Mouse (Mus musculus) liver, postnatal 0 days (tissue): ENCODE results near the gene Enkd1. TPM values are rescaled to one million over a fixed set of nuclear protein-coding genes. Genes with fewer than 3 reads are reported as not detected.

Experiments
- ATAC-seq: fragments of 200-750 bp; cut with Nextera tagmentation; 2 replicates; pipeline ENCODE4 v1.8.0; 2017; ENCODE audit warnings: mild to moderate bottlenecking, moderate library complexity
- DNase-seq: peaks from one replicate; pipeline ENCODE4 v3.0.0-alpha.2; 2016
- H3K27ac ChIP-seq: fragments of 300-500 bp; sonication (generic); 2 replicates; pipeline ENCODE4 v1.5.1; 2014; ENCODE audit warnings: antibody characterized with exemption, moderate library complexity, mild to moderate bottlenecking, low read depth
- H3K27me3 ChIP-seq: fragments of 300-500 bp; sonication (generic); 2 replicates; pipeline ENCODE4 v1.6.1; 2014; ENCODE audit warnings: low read length, control low read depth, mixed read lengths; ENCODE audit not compliant: insufficient read depth
- H3K36me3 ChIP-seq: fragments of 300-500 bp; sonication (generic); replicated peaks from 2 replicates; pipeline ENCODE4 v1.6.1; 2014; ENCODE audit warnings: mild to moderate bottlenecking, control low read depth, low read length, moderate library complexity, mixed read lengths; ENCODE audit not compliant: insufficient read depth
- H3K4me1 ChIP-seq: fragments of 300-500 bp; sonication (generic); 2 replicates; pipeline ENCODE4 v1.6.1; 2014; ENCODE audit warnings: antibody characterized with exemption, mild to moderate bottlenecking, control low read depth; ENCODE audit not compliant: insufficient read depth
- H3K4me2 ChIP-seq: fragments of 300-500 bp; sonication (generic); 2 replicates; pipeline ENCODE4 v1.6.1; 2014; ENCODE audit warnings: low read depth, mild to moderate bottlenecking, low read length, moderate library complexity, mixed read lengths
- H3K4me3 ChIP-seq: fragments of 300-500 bp; sonication (generic); 2 replicates; pipeline ENCODE4 v1.5.1; 2014; ENCODE audit warnings: low read depth, low read length
- H3K9ac ChIP-seq: fragments of 300-500 bp; sonication (generic); replicated peaks from 2 replicates; pipeline ENCODE4 v1.6.1; 2014; ENCODE audit warnings: mild to moderate bottlenecking, moderate library complexity
- H3K9me3 ChIP-seq: fragments of 300-500 bp; sonication (generic); 2 replicates; pipeline ENCODE4 v1.6.1; 2016; ENCODE audit warnings: mild to moderate bottlenecking, control low read depth, low read length, mixed read lengths
- CTCF ChIP-seq: sonication (generic); IDR thresholded peaks from 2 replicates; pipeline ENCODE4 v1.5.1; 2016; ENCODE audit warnings: antibody characterized with exemption, low read depth
- EP300 ChIP-seq: IDR thresholded peaks from 2 replicates; pipeline ENCODE4 v1.6.1; 2016; ENCODE audit warnings: antibody characterized with exemption, low read depth, mild to moderate bottlenecking
- WGBS: fragments of 180-500 bp; shearing (Covaris S2); extraction: QIAGEN DNeasy Blood & Tissue Kit; methylation state at CpG from one replicate; pipeline ENCODE4 v1.1.7; 2014; ENCODE audit not compliant: insufficient replicate concordance; 5-methylcytosine and 5-hydroxymethylcytosine counted together
- polyA plus RNA-seq: library from polyadenylated mRNA; unstranded; fragments of >200 nt; fragmentation: Nextera tagmentation; extraction: Ambion mirVana; gene quantifications from 2 replicates; pipeline ENCODE4 v1.2.1, GENCODE M21; 2015

Enkd1 gene
- polyA plus RNA-seq, 1 experiment from 2014 or later = 3.3 TPM

- H3K9me3 ChIP-seq = no peaks in the 10 kb centered on the region
- ATAC-seq = no peak
- H3K4me3 ChIP-seq = no peak overlapping the region
- H3K36me3 ChIP-seq = peaks cover 18% of the 10 kb centered on the region
- H3K9ac ChIP-seq = no peak overlapping the region
- H3K27ac ChIP-seq = no peak overlapping the region
- 0 out of 2 replicates have a peak, but pooled peaks cover 3% of the 10 kb centered on the region for H3K4me1 ChIP-seq
- H3K4me2 ChIP-seq = no peak overlapping the region
- TF ChIP-seq CTCF (no peak), EP300 (no peak)
- no peaks in the 10 kb centered on the region for H3K27me3 ChIP-seq
- WGBS = 78% methylated on average over 8 of the region's 8 CpGs
- no peak for DNase-seq
Observed at GRCm38 (mm10) chr8:105687512-105687911, 20.5 kb downstream of the Enkd1 start.

DNA sequence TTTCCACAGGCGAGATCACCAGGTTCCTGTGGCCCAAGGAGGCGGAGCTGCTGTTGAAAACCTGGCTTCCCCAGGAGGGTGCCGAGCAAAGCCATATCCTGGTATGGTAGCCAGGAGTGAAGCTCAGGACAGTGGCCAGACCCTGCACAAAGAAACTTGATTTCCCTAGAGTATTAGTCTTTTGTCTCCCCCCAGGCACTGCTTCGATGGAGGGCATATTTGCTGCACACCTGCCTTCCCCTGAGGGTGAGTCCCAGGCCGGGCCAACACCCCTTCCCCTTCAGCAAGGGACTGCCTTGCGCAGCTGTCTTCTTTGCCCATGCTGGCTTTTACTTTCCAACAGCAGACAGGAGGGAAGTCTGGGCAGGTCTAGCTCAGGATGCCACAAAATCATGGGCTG lies 21.5 kb downstream of the Enkd1 start:
- 57% methylated on average over 6 of the region's 6 CpGs for WGBS
- H3K4me2 ChIP-seq = peak overlapping the region; percentile 61
- peak; percentile 14; the same call in 1 of the 2 replicates for ATAC-seq
- H3K9me3 ChIP-seq = no peaks in the 10 kb centered on the region
- TF ChIP-seq EP300 (no peak), CTCF (no peak)
- H3K27ac ChIP-seq = peak overlapping the region; percentile 77
- peaks cover 27% of the 10 kb centered on the region for H3K36me3 ChIP-seq
- no peak for DNase-seq
- H3K27me3 ChIP-seq = no peaks in the 10 kb centered on the region
- H3K4me3 ChIP-seq = peak overlapping the region; percentile 19; the same call in 1 of the 2 replicates
- H3K4me1 ChIP-seq = 0 out of 2 replicates have a peak, but pooled peaks cover 3% of the 10 kb centered on the region
- H3K9ac ChIP-seq = no peak overlapping the region

DNA sequence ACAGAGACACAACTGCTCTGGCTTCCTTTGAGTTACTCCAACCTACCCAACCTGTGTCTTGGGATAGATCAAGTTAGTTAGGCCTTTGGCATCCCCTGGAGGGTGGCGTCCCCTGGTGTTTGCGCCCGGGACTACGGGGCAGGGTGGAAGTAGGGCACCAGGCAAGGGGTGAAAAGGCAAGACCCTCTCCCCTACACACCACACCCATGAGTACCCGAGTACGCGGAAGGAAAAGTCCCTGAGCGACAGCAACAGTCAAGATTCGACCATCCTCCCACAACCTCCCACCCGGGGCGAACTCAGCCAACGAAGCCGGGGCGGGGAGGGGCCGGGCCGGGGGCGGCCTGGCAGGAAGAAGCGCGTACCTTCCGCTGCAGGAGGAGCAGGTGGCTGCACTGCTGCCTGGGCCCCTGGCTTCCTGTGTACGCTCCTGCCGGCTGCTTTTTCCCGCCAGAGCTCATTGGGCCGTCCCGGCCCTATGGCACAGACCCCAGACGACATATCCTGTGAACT lies 22.2 kb downstream of the Enkd1 start, which contains the start of gene Carmil2:
Gene Carmil2 (plus strand): TSS at position 479 of the 513 bp plus-strand sequence.
- peaks cover 34% of the 10 kb centered on the region for H3K36me3 ChIP-seq
- peak within 1 kb of the TSS; percentile 77 for H3K27ac ChIP-seq
- no peaks in the 10 kb centered on the region for H3K9me3 ChIP-seq
- H3K4me3 ChIP-seq = peak within 1 kb of the TSS; percentile 19; the same call in 1 of the 2 replicates
- H3K4me2 ChIP-seq = peak within 1 kb of the TSS; percentile 61
- no peaks in the 10 kb centered on the region for H3K27me3 ChIP-seq
- H3K9ac ChIP-seq = no peak within 1 kb of the TSS; the same call in 1 of the 2 replicates
- DNase-seq (peak; percentile 81), ATAC-seq (peak; percentile 73)
- H3K4me1 ChIP-seq = 0 out of 2 replicates have a peak, but pooled peaks cover 3% of the 10 kb centered on the region
- WGBS = 4% methylated on average over 21 of the region's 26 CpGs
- peak; percentile 88 for TF ChIP-seq CTCF
- TF ChIP-seq EP300 = no peak

DNA sequence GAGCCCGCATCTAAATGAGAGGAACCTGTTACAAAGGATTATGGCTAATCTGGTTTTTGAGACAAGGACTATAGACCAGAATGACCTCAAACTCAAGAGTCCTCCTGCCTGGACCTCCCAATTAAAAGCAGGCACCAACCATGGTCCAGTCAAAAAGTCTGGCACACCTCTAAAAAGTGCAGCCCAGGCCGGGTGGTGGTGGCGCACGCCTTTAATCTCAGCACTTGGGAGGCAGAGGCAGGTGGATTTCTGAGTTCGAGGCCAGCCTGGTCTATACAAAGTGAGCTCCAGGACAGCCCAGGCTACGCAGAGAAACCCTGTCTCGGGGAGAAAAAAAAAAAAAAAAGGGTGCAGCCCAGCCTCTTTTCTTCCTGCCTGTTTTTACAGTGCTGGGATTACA lies 22.7 kb downstream of the Enkd1 start:
- Histone ChIP-seq H3K36me3 (peaks cover 39% of the 10 kb centered on the region), H3K27me3 (no peaks in the 10 kb centered on the region), H3K4me3 (no peak overlapping the region), H3K4me2 (peak overlapping the region; percentile 61), H3K9ac (no peak overlapping the region), H3K27ac (peak overlapping the region; percentile 77), H3K9me3 (no peaks in the 10 kb centered on the region), H3K4me1 (0 out of 2 replicates have a peak, but pooled peaks cover 3% of the 10 kb centered on the region)
- 0 out of 2 replicates have a peak, but pooled peaks have one; percentile 3 for ATAC-seq
- DNase-seq = no peak
- TF ChIP-seq CTCF (no peak), EP300 (no peak)
- 70% methylated on average over 7 of the region's 7 CpGs for WGBS

GRCm38 (mm10) chr8:105677891-105678290 lies 30.1 kb downstream of the Enkd1 start:
- peaks cover 89% of the 10 kb centered on the region for H3K36me3 ChIP-seq

DNA sequence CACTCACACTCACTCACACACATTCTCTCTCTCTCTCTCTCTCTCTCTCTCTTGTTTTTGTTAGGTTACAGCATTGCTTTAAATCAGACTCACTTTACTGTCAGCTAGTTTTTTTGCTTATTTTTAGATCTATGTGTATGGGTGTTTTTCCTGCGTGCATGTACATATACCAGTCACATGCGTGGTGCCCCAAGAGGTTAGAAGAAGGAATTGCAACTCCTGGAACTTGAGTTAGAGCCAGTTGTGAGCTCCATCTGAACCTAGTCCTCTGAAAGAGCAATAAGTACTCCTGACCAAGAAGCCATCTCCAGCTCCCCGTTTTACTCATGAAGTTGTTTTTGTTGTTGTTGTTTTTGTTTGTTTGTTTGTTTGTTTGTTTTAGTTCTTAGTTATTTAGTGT lies 46.8 kb downstream of the Enkd1 start:
- peak; percentile 63 for TF ChIP-seq CTCF
- TF ChIP-seq EP300 = no peak
- peaks cover 30% of the 10 kb centered on the region for H3K36me3 ChIP-seq
- ATAC-seq (no peak), DNase-seq (no peak)
- H3K9ac ChIP-seq = no peak overlapping the region
- H3K4me3 ChIP-seq = no peak overlapping the region
- no peaks in the 10 kb centered on the region for H3K9me3 ChIP-seq
- WGBS = 70% methylated on average over 3 of the region's 3 CpGs
- H3K4me2 ChIP-seq = no peak overlapping the region
- H3K4me1 ChIP-seq = no peaks in the 10 kb centered on the region
- no peaks in the 10 kb centered on the region for H3K27me3 ChIP-seq
- H3K27ac ChIP-seq = no peak overlapping the region

More at GRCm38 (mm10) chr8:105677891-105678290, 30.1 kb downstream of the Enkd1 start:
- Histone ChIP-seq H3K9ac (no peak overlapping the region), H3K4me2 (no peak overlapping the region), H3K27me3 (no peaks in the 10 kb centered on the region), H3K9me3 (no peaks in the 10 kb centered on the region), H3K4me3 (no peak overlapping the region), H3K4me1 (no peaks in the 10 kb centered on the region), H3K27ac (no peak overlapping the region)
- DNase-seq = no peak
- WGBS = 84% methylated on average over 1 of the region's 1 CpGs
- TF ChIP-seq CTCF (peak; percentile 20; the same call in 1 of the 2 replicates), EP300 (no peak)
- no peak for ATAC-seq
